Mouse (Mus musculus) adipose tissue, adult 10 weeks (tissue): ENCODE data around the gene Alg1. TPM values are rescaled to one million over a fixed set of nuclear protein-coding genes. Genes with fewer than 3 reads are reported as not detected.

Source experiments
- polyA plus RNA-seq: library from polyadenylated mRNA; stranded (reverse); fragments of 350-450 nt; fragmentation: Illumina TruSeq; extraction: RNeasy Lipid Tissue Mini Kit (QIAGEN cat#74804); gene quantifications from one replicate; pipeline ENCODE4 v1.2.3, GENCODE M21; 2014; ENCODE audit warnings: low read depth, low replicate concordance

Gene Alg1
- polyA plus RNA-seq, result 37.3 TPM

DNA sequence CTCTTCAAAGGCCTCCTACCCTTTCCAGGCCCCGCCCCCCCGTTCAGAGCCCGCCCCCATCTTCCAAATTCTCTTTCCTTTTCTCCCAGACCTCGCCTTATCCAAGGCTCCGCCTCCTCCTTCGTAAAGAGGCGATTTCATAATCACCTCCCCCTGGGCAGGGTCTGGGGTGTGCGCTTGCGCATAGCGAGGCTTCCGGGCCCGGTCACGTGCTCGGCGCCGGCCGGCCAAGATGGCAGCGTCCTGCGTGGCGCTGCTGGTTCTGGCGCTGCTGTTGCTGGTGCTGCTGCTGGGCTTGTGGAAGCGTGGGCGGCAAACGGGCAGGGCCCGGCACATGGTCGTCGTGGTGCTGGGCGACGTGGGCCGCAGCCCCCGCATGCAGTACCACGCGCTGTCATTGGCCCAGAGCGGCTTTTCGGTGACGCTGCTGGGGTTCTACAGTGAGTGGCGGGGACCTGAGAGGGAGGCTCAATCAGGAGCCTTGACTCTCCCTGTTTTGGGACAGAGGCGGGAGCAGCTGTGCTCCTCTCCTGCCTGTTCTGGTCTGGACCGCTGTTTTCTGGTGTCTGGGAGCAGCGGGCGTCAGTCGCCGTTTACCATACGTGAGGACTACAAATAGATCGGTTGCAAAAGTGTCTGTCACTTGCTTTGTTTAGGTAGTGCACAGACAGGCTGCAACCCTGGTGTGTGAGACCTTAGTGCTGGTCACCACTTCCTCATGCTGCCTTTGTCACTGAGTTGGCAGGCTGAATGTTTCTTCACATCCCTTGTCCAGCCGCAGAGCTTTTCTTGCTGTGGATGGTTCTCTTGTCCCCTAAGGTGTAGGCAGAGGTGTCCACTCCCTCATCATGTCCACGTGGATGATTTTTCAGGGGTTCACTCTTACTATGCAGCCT lies at the start of gene Alg1:
Alg1 (plus strand) TSS at position 204 of the 896 bp plus-strand sequence.

DNA sequence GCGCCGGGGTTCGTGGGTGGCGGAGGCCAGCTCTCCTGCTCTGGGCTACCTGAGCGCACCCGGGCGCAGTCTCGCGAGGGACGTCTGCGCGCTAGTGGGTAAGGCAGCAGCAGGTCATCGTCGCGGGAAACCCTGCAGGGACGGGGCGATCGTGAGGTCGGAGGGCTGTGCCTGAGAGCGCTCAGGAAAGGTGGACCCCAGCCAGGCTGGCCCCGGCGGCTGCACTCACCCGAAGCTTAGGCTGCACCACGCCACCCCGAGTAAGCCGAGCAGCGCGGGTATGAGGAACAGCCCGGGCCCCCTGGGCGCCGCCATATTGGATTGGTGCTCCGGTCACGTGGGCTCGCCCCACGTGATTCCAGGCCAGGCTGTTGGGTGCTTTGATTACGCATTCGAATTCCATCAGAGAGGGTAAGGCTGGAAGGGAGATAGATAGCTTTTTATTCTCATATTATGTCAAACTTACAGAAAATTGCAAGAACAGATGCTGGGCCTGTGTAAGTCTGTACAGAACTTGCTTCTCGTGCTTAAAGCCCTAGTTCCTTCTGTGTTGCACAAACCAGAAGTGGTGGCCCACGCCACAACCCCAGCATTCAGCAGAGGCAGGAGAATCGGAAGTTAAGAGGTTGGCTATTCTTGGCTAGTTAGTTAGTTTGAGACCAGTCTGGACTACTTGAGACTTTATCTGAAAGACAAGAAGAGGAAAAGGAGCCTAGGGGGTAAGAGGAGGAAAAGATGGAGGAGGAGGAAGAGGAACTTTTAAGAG lies 29.6 kb upstream of the Alg1 start, which contains the start of gene Nagpa:
Nagpa (minus strand) TSS at position 345 of the 766 bp plus-strand sequence.

DNA sequence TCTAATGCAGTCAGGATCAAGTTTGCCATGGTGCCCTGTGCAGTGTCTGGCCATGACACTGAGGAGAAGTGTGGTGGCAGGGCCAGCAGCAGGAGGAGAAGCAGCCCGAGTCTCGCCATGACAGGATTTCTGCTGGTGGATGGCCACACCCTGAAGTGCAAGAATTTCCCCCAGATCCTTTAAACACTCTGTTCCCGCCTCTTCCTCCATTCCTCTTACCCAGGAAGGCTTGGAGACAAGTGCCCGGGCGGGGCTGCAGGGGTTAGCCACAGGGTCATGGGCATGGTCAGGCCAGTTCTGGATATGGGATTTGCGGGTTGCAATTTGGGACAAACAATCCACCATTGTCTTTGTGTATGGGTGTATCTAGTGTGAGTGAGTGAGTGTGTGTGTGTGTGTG lies 11.3 kb upstream of the Alg1 start, which contains the start of gene AU021092:
AU021092 (minus strand) TSS at position 160 of the 400 bp plus-strand sequence.

DNA sequence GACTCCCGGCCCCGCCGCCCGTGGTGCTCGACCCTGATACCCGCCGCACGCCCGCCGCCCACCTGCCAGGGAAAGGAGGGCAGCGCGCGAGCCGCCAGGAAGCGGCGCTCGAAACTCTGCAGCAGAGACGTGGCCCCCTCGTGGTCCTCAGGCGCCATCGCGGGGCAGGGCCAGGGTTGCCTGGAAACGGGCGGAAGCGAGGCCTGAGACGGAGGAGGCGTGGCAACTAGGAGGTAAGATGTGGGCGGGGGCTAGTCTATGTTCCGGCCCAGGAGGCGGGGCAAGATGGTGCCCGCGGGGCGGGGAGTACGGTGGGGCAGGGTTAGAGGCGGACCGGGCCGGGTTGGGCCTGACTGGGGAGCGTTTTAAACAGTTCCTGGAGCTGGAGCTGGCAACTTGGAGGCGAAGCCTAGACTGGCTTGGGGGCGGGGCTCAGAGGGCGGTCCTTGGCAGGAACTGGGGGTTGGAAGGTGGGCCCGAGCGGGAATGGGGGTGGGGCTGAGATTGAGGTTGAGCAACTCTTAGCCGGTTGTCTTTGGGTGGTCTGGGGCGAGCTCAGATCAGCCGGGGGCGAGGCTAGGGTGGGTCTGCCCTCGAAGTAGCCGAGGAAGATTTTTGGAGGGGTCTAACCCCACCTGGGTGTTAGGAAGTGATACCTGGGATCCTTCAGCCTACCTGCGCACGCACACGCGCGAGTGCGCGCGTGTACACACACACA lies 22.5 kb downstream of the Alg1 start, which contains the start of gene Eef2kmt:
Eef2kmt (minus strand) TSS at position 205 of the 718 bp plus-strand sequence.

Other genes starting within 250 kb of the Alg1 start
- 7.8 TPM for gene Sept12, start 235.8 kb upstream of the Alg1 start, polyA plus RNA-seq
- gene Smim22, start 226.3 kb upstream of the Alg1 start, polyA plus RNA-seq, result 51.7 TPM
- 117 TPM for gene Rogdi, start 220.1 kb upstream of the Alg1 start, polyA plus RNA-seq
- gene Glyr1, start 183.8 kb upstream of the Alg1 start, polyA plus RNA-seq, result 84.3 TPM
- 26.1 TPM for gene Ubn1, start 183.6 kb upstream of the Alg1 start, polyA plus RNA-seq
- 16.3 TPM for gene Ppl, start 101.2 kb upstream of the Alg1 start, polyA plus RNA-seq
- 1.0 TPM for gene Sec14l5, start 86.5 kb upstream of the Alg1 start, polyA plus RNA-seq
- 15.6 TPM for gene Nagpa, start 29.6 kb upstream of the Alg1 start, polyA plus RNA-seq
- gene AU021092, start 11.3 kb upstream of the Alg1 start, polyA plus RNA-seq, result 6.6 TPM
- 32.3 TPM for gene Eef2kmt, start 22.4 kb downstream of the Alg1 start, polyA plus RNA-seq